Mouse (Mus musculus) forebrain, embryonic 15.5 days (tissue): ENCODE measurements around the gene Ifrd2. TPM values are rescaled to one million over a fixed set of nuclear protein-coding genes. Genes with fewer than 3 reads are reported as not detected.

Source experiments
- ATAC-seq: fragments of 200-750 bp; cut with Nextera tagmentation; replicated peaks from 2 replicates; pipeline ENCODE4 v1.8.0; 2017; ENCODE audit warnings: mild to moderate bottlenecking, moderate TSS enrichment, moderate library complexity
- H3K27ac ChIP-seq: fragments of 300-500 bp; sonication (generic); replicated peaks from 2 replicates; pipeline ENCODE4 v1.5.1; 2015; ENCODE audit warnings: mild to moderate bottlenecking, inconsistent platforms
- H3K27me3 ChIP-seq: fragments of 300-500 bp; sonication (generic); 2 replicates; pipeline ENCODE4 v1.6.1; 2015; ENCODE audit warnings: inconsistent platforms
- H3K36me3 ChIP-seq: fragments of 300-500 bp; sonication (generic); 2 replicates; pipeline ENCODE4 v1.6.1; 2015; ENCODE audit warnings: mild to moderate bottlenecking, inconsistent platforms
- H3K4me1 ChIP-seq: fragments of 300-500 bp; sonication (generic); 2 replicates; pipeline ENCODE4 v1.6.1; 2015; ENCODE audit warnings: inconsistent platforms
- H3K4me2 ChIP-seq: fragments of 300-500 bp; sonication (generic); replicated peaks from 2 replicates; pipeline ENCODE4 v1.6.1; 2015; ENCODE audit warnings: mild to moderate bottlenecking, inconsistent platforms
- H3K4me3 ChIP-seq: fragments of 300-500 bp; sonication (generic); 2 replicates; pipeline ENCODE4 v1.5.1; 2015; ENCODE audit warnings: mild to moderate bottlenecking, inconsistent platforms
- H3K9ac ChIP-seq: fragments of 300-500 bp; sonication (generic); replicated peaks from 2 replicates; pipeline ENCODE4 v1.6.1; 2015; ENCODE audit warnings: mild to moderate bottlenecking, inconsistent platforms
- H3K9me3 ChIP-seq: fragments of 300-500 bp; sonication (generic); 2 replicates; pipeline ENCODE4 v1.6.1; 2016; ENCODE audit warnings: inconsistent platforms
- WGBS: fragments of 180-500 bp; shearing (Covaris S2); methylation state at CpG from one replicate; pipeline ENCODE4 v1.1.7; 2015; ENCODE audit warnings: mixed read lengths; 5-methylcytosine and 5-hydroxymethylcytosine counted together
- polyA plus RNA-seq: library from polyadenylated mRNA; unstranded; fragments of >200 nt; fragmentation: Nextera tagmentation; extraction: Ambion mirVana; gene quantifications from 2 replicates; pipeline ENCODE4 v1.2.1, GENCODE M21; 2015

The Ifrd2 gene
- polyA plus RNA-seq, 1 experiment from 2014 or later = 15.4 TPM

GRCm38 (mm10) chr9:107607036-107607435, 19.6 kb downstream of the Ifrd2 start:
- Histone ChIP-seq H3K9me3 (no peaks in the 10 kb centered on the region), H3K4me2 (no peak overlapping the region), H3K9ac (no peak overlapping the region), H3K4me3 (no peak overlapping the region), H3K4me1 (peaks cover 26% of the 10 kb centered on the region), H3K36me3 (no peaks in the 10 kb centered on the region), H3K27me3 (no peaks in the 10 kb centered on the region), H3K27ac (no peak overlapping the region)
- WGBS = 78% methylated on average over 2 of the region's 2 CpGs
- no peak for ATAC-seq

GRCm38 (mm10) chr9:107607653-107608245, 20.3 kb downstream of the Ifrd2 start:
- Histone ChIP-seq H3K4me2 (no peak overlapping the region), H3K27ac (no peak overlapping the region), H3K4me1 (peaks cover 24% of the 10 kb centered on the region), H3K36me3 (no peaks in the 10 kb centered on the region), H3K9me3 (no peaks in the 10 kb centered on the region), H3K9ac (no peak overlapping the region), H3K4me3 (no peak overlapping the region), H3K27me3 (no peaks in the 10 kb centered on the region)
- WGBS = 59% methylated on average over 9 of the region's 9 CpGs
- no peak for ATAC-seq

- peaks cover 29% of the 10 kb centered on the region for H3K4me1 ChIP-seq
- H3K4me2 ChIP-seq = no peak within 1 kb of the TSS
- H3K27me3 ChIP-seq = no peaks in the 10 kb centered on the region
- H3K4me3 ChIP-seq = no peak within 1 kb of the TSS
- no peak within 1 kb of the TSS for H3K9ac ChIP-seq
- ATAC-seq = no peak
- 36% methylated on average over 12 of the region's 12 CpGs for WGBS
- H3K27ac ChIP-seq = no peak within 1 kb of the TSS
- no peaks in the 10 kb centered on the region for H3K9me3 ChIP-seq
- H3K36me3 ChIP-seq = 0 out of 2 replicates have a peak, but pooled peaks cover 2% of the 10 kb centered on the region
Measured at GRCm38 (mm10) chr9:107608741-107609432, 21.4 kb downstream of the Ifrd2 start, which contains the start of gene Sema3b. Sema3b (minus strand) TSS chr9:107609229.

- Histone ChIP-seq H3K4me3 (no peak overlapping the region), H3K4me1 (peaks cover 29% of the 10 kb centered on the region), H3K27ac (no peak overlapping the region), H3K9ac (no peak overlapping the region), H3K27me3 (no peaks in the 10 kb centered on the region), H3K36me3 (peaks cover 3% of the 10 kb centered on the region; the same call in 1 of the 2 replicates), H3K9me3 (no peaks in the 10 kb centered on the region), H3K4me2 (no peak overlapping the region)
- 60% methylated on average over 4 of the region's 4 CpGs for WGBS
- ATAC-seq = no peak
Measured at GRCm38 (mm10) chr9:107609433-107609830, 22.0 kb downstream of the Ifrd2 start.

- peak overlapping the region; percentile 62 for H3K9ac ChIP-seq
- H3K27ac ChIP-seq = peak overlapping the region; percentile 98
- peaks cover 25% of the 10 kb centered on the region for H3K36me3 ChIP-seq
- H3K4me1 ChIP-seq = peaks cover 25% of the 10 kb centered on the region
- 0 out of 2 replicates have a peak, but pooled peaks have one; percentile 0 for ATAC-seq
- no peaks in the 10 kb centered on the region for H3K27me3 ChIP-seq
- 62% methylated on average over 6 of the region's 6 CpGs for WGBS
- H3K9me3 ChIP-seq = no peaks in the 10 kb centered on the region
- peak overlapping the region; percentile 72 for H3K4me2 ChIP-seq
- H3K4me3 ChIP-seq = peak overlapping the region; percentile 39; the same call in 1 of the 2 replicates
Measured at GRCm38 (mm10) chr9:107611456-107612190, 24.2 kb downstream of the Ifrd2 start.

GRCm38 (mm10) chr9:107612191-107612944, 24.9 kb downstream of the Ifrd2 start:
- Histone ChIP-seq H3K4me3 (peak overlapping the region; percentile 39), H3K4me1 (peaks cover 25% of the 10 kb centered on the region), H3K9ac (peak overlapping the region; percentile 62), H3K4me2 (peak overlapping the region; percentile 72), H3K27me3 (no peaks in the 10 kb centered on the region), H3K36me3 (peaks cover 29% of the 10 kb centered on the region), H3K9me3 (no peaks in the 10 kb centered on the region), H3K27ac (peak overlapping the region; percentile 98)
- under 1% methylated on average over 46 of the region's 48 CpGs for WGBS
- peak; percentile 94 for ATAC-seq

- peaks cover 22% of the 10 kb centered on the region for H3K4me1 ChIP-seq
- peak; percentile 34 for ATAC-seq
- WGBS = 8% methylated on average over 12 of the region's 12 CpGs
Measured at GRCm38 (mm10) chr9:107612945-107613569, 25.6 kb downstream of the Ifrd2 start.

GRCm38 (mm10) chr9:107615035-107615434, 27.6 kb downstream of the Ifrd2 start:
- H3K4me2 ChIP-seq = no peak overlapping the region
- no peak overlapping the region for H3K27ac ChIP-seq
- H3K27me3 ChIP-seq = no peaks in the 10 kb centered on the region
- no peak for ATAC-seq
- peaks cover 52% of the 10 kb centered on the region for H3K36me3 ChIP-seq
- H3K4me3 ChIP-seq = no peak overlapping the region
- no peak overlapping the region for H3K9ac ChIP-seq
- H3K4me1 ChIP-seq = peaks cover 24% of the 10 kb centered on the region
- 78% methylated on average over 4 of the region's 4 CpGs for WGBS
- no peaks in the 10 kb centered on the region for H3K9me3 ChIP-seq

More at GRCm38 (mm10) chr9:107612945-107613569, 25.6 kb downstream of the Ifrd2 start:
- peak overlapping the region; percentile 39 for H3K4me3 ChIP-seq
- H3K4me2 ChIP-seq = peak overlapping the region; percentile 72
- peak overlapping the region; percentile 62 for H3K9ac ChIP-seq
- H3K27me3 ChIP-seq = no peaks in the 10 kb centered on the region
- H3K27ac ChIP-seq = peak overlapping the region; percentile 98
- no peaks in the 10 kb centered on the region for H3K9me3 ChIP-seq
- peaks cover 34% of the 10 kb centered on the region for H3K36me3 ChIP-seq

- no peak for ATAC-seq
- Histone ChIP-seq H3K4me2 (no peak overlapping the region), H3K4me3 (no peak overlapping the region), H3K9me3 (no peaks in the 10 kb centered on the region), H3K9ac (no peak overlapping the region), H3K4me1 (peaks cover 12% of the 10 kb centered on the region), H3K27ac (no peak overlapping the region), H3K36me3 (peaks cover 62% of the 10 kb centered on the region), H3K27me3 (no peaks in the 10 kb centered on the region)
- 79% methylated on average over 2 of the region's 2 CpGs for WGBS
Measured at GRCm38 (mm10) chr9:107617461-107617860, 30.0 kb downstream of the Ifrd2 start.

- Histone ChIP-seq H3K4me1 (peaks cover 8% of the 10 kb centered on the region), H3K27ac (peak overlapping the region; percentile 44; the same call in 1 of the 2 replicates), H3K27me3 (no peaks in the 10 kb centered on the region), H3K9me3 (no peaks in the 10 kb centered on the region), H3K4me2 (no peak overlapping the region), H3K4me3 (no peak overlapping the region), H3K9ac (no peak overlapping the region), H3K36me3 (peaks cover 68% of the 10 kb centered on the region)
- ATAC-seq = no peak
- WGBS = 85% methylated on average over 6 of the region's 6 CpGs
Measured at GRCm38 (mm10) chr9:107618098-107618497, 30.7 kb downstream of the Ifrd2 start.
